Mouse (Mus musculus): ENCODE measurements around the gene Oxsr1. TPM values are rescaled to one million over a fixed set of nuclear protein-coding genes. Genes with fewer than 3 reads are reported as not detected.
A peak's percentile ranks its signal among the peaks of the same experiment; 100 is the strongest.

Gene Oxsr1
- polyA plus RNA-seq, 1 experiment from 2014 or later = 13.8 TPM

GRCm38 (mm10) chr9:119352060-119352459 is 29.8 kb upstream of the Oxsr1 start:
- Histone ChIP-seq H3K4me2 (no peak overlapping the region), H3K9ac (no peak overlapping the region), H3K4me3 (no peak overlapping the region), H3K4me1 (replicated peaks) (no peaks in the 10 kb centered on the region), H3K27ac (replicated peaks) (no peak overlapping the region), H3K9me3 (no peaks in the 10 kb centered on the region), H3K27me3 (no peaks in the 10 kb centered on the region), H3K36me3 (peaks cover 26% of the 10 kb centered on the region)
- peak; percentile 64; the same call in 1 of the 2 replicates for ATAC-seq (ENCODE audit: low FRiP score, low read depth)
- 24% methylated on average over 4 of the region's 4 CpGs for WGBS

GRCm38 (mm10) chr9:119350947-119351705 is 28.9 kb upstream of the Oxsr1 start:
- peaks cover 33% of the 10 kb centered on the region for H3K36me3 ChIP-seq
- H3K9me3 ChIP-seq = no peaks in the 10 kb centered on the region
- no peak for ATAC-seq (ENCODE audit: low FRiP score, low read depth)
- no peaks in the 10 kb centered on the region for H3K4me1 ChIP-seq (replicated peaks)
- H3K27me3 ChIP-seq = no peaks in the 10 kb centered on the region
- 92% methylated on average over 10 of the region's 10 CpGs for WGBS
- H3K27ac ChIP-seq (replicated peaks) = no peak overlapping the region
- H3K4me3 ChIP-seq = no peak overlapping the region
- H3K9ac ChIP-seq = no peak overlapping the region
- H3K4me2 ChIP-seq = no peak overlapping the region

GRCm38 (mm10) chr9:119350531-119350930 is 28.3 kb upstream of the Oxsr1 start:
- ATAC-seq (ENCODE audit: low FRiP score, low read depth) = no peak
- WGBS = 91% methylated on average over 3 of the region's 3 CpGs
- Histone ChIP-seq H3K36me3 (peaks cover 38% of the 10 kb centered on the region), H3K27me3 (no peaks in the 10 kb centered on the region), H3K4me1 (replicated peaks) (no peaks in the 10 kb centered on the region), H3K27ac (replicated peaks) (no peak overlapping the region), H3K4me2 (no peak overlapping the region), H3K9me3 (no peaks in the 10 kb centered on the region), H3K9ac (no peak overlapping the region), H3K4me3 (no peak overlapping the region)

GRCm38 (mm10) chr9:119346376-119346775 is 24.1 kb upstream of the Oxsr1 start:
- peaks cover 55% of the 10 kb centered on the region for H3K36me3 ChIP-seq

GRCm38 (mm10) chr9:119342728-119343127 is 20.5 kb upstream of the Oxsr1 start:
- ATAC-seq (ENCODE audit: low FRiP score, low read depth) = no peak
- H3K4me1 ChIP-seq (replicated peaks) = peaks cover 33% of the 10 kb centered on the region
- 92% methylated on average over 7 of the region's 7 CpGs for WGBS
- H3K27me3 ChIP-seq = 0 out of 2 replicates have a peak, but pooled peaks cover 4% of the 10 kb centered on the region
- no peak overlapping the region for H3K27ac ChIP-seq (replicated peaks)
- H3K9ac ChIP-seq = no peak overlapping the region; the same call in 1 of the 2 replicates
- peaks cover 37% of the 10 kb centered on the region for H3K36me3 ChIP-seq
- H3K4me3 ChIP-seq = peak overlapping the region; percentile 93; the same call in 1 of the 2 replicates
- peak overlapping the region; percentile 83; the same call in 1 of the 2 replicates for H3K4me2 ChIP-seq
- H3K9me3 ChIP-seq = no peaks in the 10 kb centered on the region

More at GRCm38 (mm10) chr9:119346376-119346775, 24.1 kb upstream of the Oxsr1 start:
- ATAC-seq (ENCODE audit: low FRiP score, low read depth) = no peak
- no peak overlapping the region for H3K4me3 ChIP-seq
- H3K27me3 ChIP-seq = no peaks in the 10 kb centered on the region
- no peak overlapping the region for H3K4me2 ChIP-seq
- 96% methylated on average over 8 of the region's 8 CpGs for WGBS
- H3K9me3 ChIP-seq = no peaks in the 10 kb centered on the region
- H3K27ac ChIP-seq (replicated peaks) = no peak overlapping the region
- H3K4me1 ChIP-seq (replicated peaks) = peaks cover 15% of the 10 kb centered on the region
- no peak overlapping the region for H3K9ac ChIP-seq

DNA sequence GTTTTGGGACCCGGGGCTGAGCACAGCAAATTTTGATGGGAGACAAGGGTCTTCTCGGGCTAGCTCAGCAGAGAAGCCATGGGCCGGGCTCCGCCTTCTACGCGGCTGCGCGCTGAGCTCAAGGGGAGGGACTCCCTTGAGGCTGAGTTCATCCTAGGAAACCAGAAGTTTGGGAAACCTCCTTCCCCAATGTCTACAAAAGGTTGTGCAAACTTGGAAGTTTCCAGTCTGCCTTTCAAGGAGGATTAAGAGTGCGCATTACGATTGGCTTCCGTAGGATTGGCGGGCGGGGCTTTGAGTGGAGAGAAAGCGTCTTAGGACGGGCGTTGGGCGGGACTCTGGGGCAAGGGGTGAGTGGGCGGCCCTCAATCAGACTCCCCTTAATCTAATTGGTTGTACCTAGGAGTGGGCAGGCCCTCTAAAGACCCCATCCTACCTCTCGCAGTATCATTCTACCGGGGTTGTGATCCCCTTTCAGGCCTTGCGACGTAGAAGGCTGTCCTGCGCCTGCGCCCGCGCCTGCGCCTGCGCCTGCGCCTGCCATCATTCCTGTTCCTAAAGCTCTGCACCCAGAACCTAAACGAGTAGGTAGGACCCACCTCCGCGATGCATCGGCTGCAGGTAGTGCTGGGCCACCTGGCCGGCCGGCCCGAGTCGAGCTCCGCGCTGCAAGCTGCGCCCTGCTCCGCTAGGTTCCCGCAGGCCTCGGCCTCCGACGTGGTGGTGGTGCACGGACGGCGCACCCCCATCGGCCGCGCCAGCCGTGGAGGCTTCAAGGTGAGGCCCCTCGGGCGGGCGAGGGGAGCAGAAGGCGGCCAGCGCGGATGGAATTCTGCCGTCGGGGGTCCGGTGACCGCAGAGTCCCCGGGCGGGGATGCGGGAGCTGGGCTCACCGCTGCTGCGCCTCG is 18.9 kb upstream of the Oxsr1 start, which contains the start of gene Myd88:
TSS of gene Myd88 (minus strand) at position 503 of the 908 bp plus-strand sequence.
- H3K27me3 ChIP-seq = 0 out of 2 replicates have a peak, but pooled peaks cover 4% of the 10 kb centered on the region
- WGBS = under 1% methylated on average over 52 of the region's 68 CpGs
- H3K4me2 ChIP-seq = peak within 1 kb of the TSS; percentile 83
- peak within 1 kb of the TSS; percentile 94 for H3K9ac ChIP-seq
- peak within 1 kb of the TSS; percentile 92 for H3K27ac ChIP-seq (replicated peaks)
- H3K9me3 ChIP-seq = no peaks in the 10 kb centered on the region
- peak; percentile 97 for ATAC-seq (ENCODE audit: low FRiP score, low read depth)
- peak within 1 kb of the TSS; percentile 93 for H3K4me3 ChIP-seq
- peaks cover 33% of the 10 kb centered on the region for H3K4me1 ChIP-seq (replicated peaks)
- peaks cover 24% of the 10 kb centered on the region for H3K36me3 ChIP-seq

GRCm38 (mm10) chr9:119340212-119340580 is 18.0 kb upstream of the Oxsr1 start:
- Histone ChIP-seq H3K27ac (replicated peaks) (peak overlapping the region; percentile 92), H3K4me2 (peak overlapping the region; percentile 83), H3K36me3 (peaks cover 15% of the 10 kb centered on the region), H3K9ac (peak overlapping the region; percentile 94; the same call in 1 of the 2 replicates), H3K4me1 (replicated peaks) (peaks cover 33% of the 10 kb centered on the region), H3K27me3 (0 out of 2 replicates have a peak, but pooled peaks cover 4% of the 10 kb centered on the region), H3K4me3 (peak overlapping the region; percentile 93), H3K9me3 (no peaks in the 10 kb centered on the region)
- 7% methylated on average over 8 of the region's 8 CpGs for WGBS
- no peak for ATAC-seq (ENCODE audit: low FRiP score, low read depth)

GRCm38 (mm10) chr9:119339558-119340211 is 17.5 kb upstream of the Oxsr1 start, which contains the start of gene Acaa1a:
Gene Acaa1a, plus strand, starts transcription at chr9:119339676.
- peak within 1 kb of the TSS; percentile 83 for H3K4me2 ChIP-seq
- peaks cover 11% of the 10 kb centered on the region for H3K36me3 ChIP-seq
- H3K27ac ChIP-seq (replicated peaks) = peak within 1 kb of the TSS; percentile 92
- peak within 1 kb of the TSS; percentile 93 for H3K4me3 ChIP-seq
- no peak for ATAC-seq (ENCODE audit: low FRiP score, low read depth)
- peak within 1 kb of the TSS; percentile 94 for H3K9ac ChIP-seq
- no peaks in the 10 kb centered on the region for H3K9me3 ChIP-seq
- peaks cover 33% of the 10 kb centered on the region for H3K4me1 ChIP-seq (replicated peaks)
- H3K27me3 ChIP-seq = 0 out of 2 replicates have a peak, but pooled peaks cover 4% of the 10 kb centered on the region
- 1% methylated on average over 43 of the region's 43 CpGs for WGBS

DNA sequence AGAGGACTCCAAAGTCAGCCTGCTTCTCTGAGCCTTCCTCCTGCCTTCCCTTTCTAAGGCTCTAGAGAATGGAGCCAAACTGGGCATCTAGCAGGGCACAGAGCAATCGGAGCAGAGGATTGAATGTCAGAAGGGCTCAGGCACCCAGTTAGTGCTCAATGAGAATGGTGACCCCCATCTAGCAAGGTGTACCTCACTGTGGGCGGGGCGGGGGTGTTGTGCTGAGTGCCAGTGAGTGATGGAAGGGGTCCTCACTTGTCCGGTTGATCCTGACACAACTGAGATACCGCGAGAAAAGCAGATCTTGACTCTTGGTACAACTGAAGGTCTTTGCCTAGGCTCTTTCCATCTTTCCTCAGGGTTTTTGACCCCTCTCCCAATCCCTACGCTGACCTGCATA is 16.9 kb upstream of the Oxsr1 start:
- ATAC-seq (ENCODE audit: low FRiP score, low read depth) = no peak
- 0 out of 2 replicates have a peak, but pooled peaks cover 4% of the 10 kb centered on the region for H3K27me3 ChIP-seq
- H3K27ac ChIP-seq (replicated peaks) = no peak overlapping the region
- peaks cover 6% of the 10 kb centered on the region; the same call in 1 of the 2 replicates for H3K36me3 ChIP-seq
- H3K9ac ChIP-seq = peak overlapping the region; percentile 29; the same call in 1 of the 2 replicates
- 58% methylated on average over 7 of the region's 7 CpGs for WGBS
- peak overlapping the region; percentile 83 for H3K4me2 ChIP-seq
- peaks cover 33% of the 10 kb centered on the region for H3K4me1 ChIP-seq (replicated peaks)
- peak overlapping the region; percentile 93 for H3K4me3 ChIP-seq
- H3K9me3 ChIP-seq = no peaks in the 10 kb centered on the region

- Histone ChIP-seq H3K4me2 (no peak overlapping the region), H3K27ac (replicated peaks) (no peak overlapping the region), H3K9ac (no peak overlapping the region), H3K27me3 (0 out of 2 replicates have a peak, but pooled peaks cover 4% of the 10 kb centered on the region), H3K4me3 (no peak overlapping the region), H3K4me1 (replicated peaks) (peaks cover 33% of the 10 kb centered on the region), H3K9me3 (no peaks in the 10 kb centered on the region), H3K36me3 (no peaks in the 10 kb centered on the region)
- ATAC-seq (ENCODE audit: low FRiP score, low read depth) = no peak
- WGBS = 91% methylated on average over 3 of the region's 3 CpGs
Measured at GRCm38 (mm10) chr9:119338350-119338749, 16.1 kb upstream of the Oxsr1 start.

GRCm38 (mm10) chr9:119337842-119338241 is 15.6 kb upstream of the Oxsr1 start:
- Histone ChIP-seq H3K4me1 (replicated peaks) (peaks cover 31% of the 10 kb centered on the region), H3K9ac (no peak overlapping the region), H3K36me3 (no peaks in the 10 kb centered on the region)

More at GRCm38 (mm10) chr9:119337842-119338241, 15.6 kb upstream of the Oxsr1 start:
- no peak overlapping the region for H3K4me3 ChIP-seq
- no peaks in the 10 kb centered on the region for H3K9me3 ChIP-seq
- no peak overlapping the region for H3K27ac ChIP-seq (replicated peaks)
- no peak for ATAC-seq (ENCODE audit: low FRiP score, low read depth)
- WGBS = 93% methylated on average over 14 of the region's 14 CpGs
- H3K27me3 ChIP-seq = 0 out of 2 replicates have a peak, but pooled peaks cover 4% of the 10 kb centered on the region
- no peak overlapping the region for H3K4me2 ChIP-seq

All from hindbrain, embryonic 15.5 days (tissue).